Mouse (Mus musculus) thymus, adult 2 months (tissue): Measurements from ENCODE around the gene Efcab10. TPM values are rescaled to one million over a fixed set of nuclear protein-coding genes. Genes with fewer than 3 reads are reported as not detected.

Experiments
- DNase-seq: peaks from one replicate; pipeline ENCODE4 v3.0.0; 2021
- H3K27ac ChIP-seq: fragments of 200-500 bp; 2 replicates; pipeline ENCODE4 v1.5.1; 2012; ENCODE audit warnings: low read length, control low read depth; ENCODE audit not compliant: control insufficient read depth, insufficient read depth
- H3K27me3 ChIP-seq: fragments of 200-500 bp; 2 replicates; pipeline ENCODE4 v1.6.1; 2012; ENCODE audit warnings: mild to moderate bottlenecking, low read length, moderate library complexity, mixed read lengths; ENCODE audit not compliant: control insufficient read depth, insufficient read depth
- H3K36me3 ChIP-seq: fragments of 200-500 bp; 2 replicates; pipeline ENCODE4 v1.6.1; 2012; ENCODE audit warnings: mild to moderate bottlenecking, low read length, moderate library complexity; ENCODE audit not compliant: control insufficient read depth, insufficient read depth
- H3K4me1 ChIP-seq: fragments of 200-500 bp; replicated peaks from 2 replicates; pipeline ENCODE4 v1.6.1; 2012; ENCODE audit warnings: low read length; ENCODE audit not compliant: control insufficient read depth, insufficient read depth
- H3K4me3 ChIP-seq: fragments of 200-500 bp; 2 replicates; pipeline ENCODE4 v1.5.1; 2012; ENCODE audit warnings: mild to moderate bottlenecking, low read length, control low read depth, moderate library complexity; ENCODE audit not compliant: control insufficient read depth, insufficient read depth
- CTCF ChIP-seq: fragments of 200-500 bp; IDR thresholded peaks from 2 replicates; pipeline ENCODE4 v1.5.1; 2012; ENCODE audit warnings: mild to moderate bottlenecking, control low read depth, low read length, moderate library complexity, borderline replicate concordance; ENCODE audit not compliant: control insufficient read depth, poor library complexity, insufficient read depth; ENCODE audit errors: extremely low read depth
- POLR2A ChIP-seq: fragments of 200-500 bp; IDR thresholded peaks from 2 replicates; pipeline ENCODE4 v1.6.1; 2012; ENCODE audit warnings: mild to moderate bottlenecking, low read length, control low read depth, moderate library complexity; ENCODE audit not compliant: control insufficient read depth, poor library complexity, insufficient read depth; ENCODE audit errors: extremely low read depth
- WGBS: fragments of 180-500 bp; shearing (Covaris S2); methylation state at CpG from one replicate; pipeline ENCODE4 v1.1.7; 2018; 5-methylcytosine and 5-hydroxymethylcytosine counted together
- polyA plus RNA-seq: library from polyadenylated mRNA; depleted of rRNA; stranded (reverse); fragments of >200 nt; gene quantifications from 2 replicates; pipeline ENCODE4 v1.2.3, GENCODE M21; 2012; rRNA removed

Gene Efcab10
- not detected in 2 replicates for polyA plus RNA-seq

DNA sequence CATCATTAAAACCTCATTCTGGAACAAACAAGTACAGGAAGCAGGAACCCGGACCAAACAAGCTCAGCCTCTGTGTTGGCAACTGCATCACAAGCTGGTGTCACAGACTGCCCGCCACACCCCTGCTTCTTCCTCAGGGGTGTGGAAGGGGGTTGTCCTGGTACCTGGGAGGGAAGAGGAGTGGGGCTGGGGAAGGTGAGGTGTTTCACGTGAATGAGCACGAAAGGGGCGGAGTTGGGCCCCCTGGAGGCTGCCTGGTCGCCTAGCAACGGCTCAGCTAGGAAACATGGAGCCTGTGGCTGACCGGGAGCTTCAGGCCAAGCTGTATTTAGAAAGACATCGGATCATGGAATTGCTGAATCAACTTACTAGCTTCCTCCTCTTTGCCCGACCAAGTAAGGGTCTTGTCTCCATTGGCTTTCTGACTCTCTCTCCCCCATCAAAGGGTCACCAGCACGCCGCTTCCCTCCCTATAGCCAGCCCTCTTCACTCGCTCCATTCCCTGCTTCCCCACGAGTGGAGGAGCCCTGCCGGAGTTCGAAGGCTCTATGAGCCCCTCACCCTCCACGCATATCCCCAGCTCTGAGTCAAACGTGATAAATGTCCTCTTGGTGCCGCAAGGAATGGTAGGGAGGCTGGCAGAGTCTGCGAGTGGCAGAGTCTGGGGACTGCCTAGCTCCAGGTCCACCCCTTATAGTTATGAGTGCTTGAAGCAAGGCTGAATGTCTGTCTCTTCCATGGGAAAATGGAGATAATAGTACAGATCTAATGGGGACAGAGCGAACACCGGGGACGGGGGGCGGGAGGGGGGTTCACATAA is at the start of gene Efcab10:
TSS of gene Efcab10 (plus strand) at position 51 of the 820 bp plus-strand sequence.
- Histone ChIP-seq H3K4me3 (no peak within 1 kb of the TSS), H3K4me1 (0 out of 2 replicates have a peak, but pooled peaks cover 3% of the 10 kb centered on the region), H3K36me3 (no peaks in the 10 kb centered on the region), H3K27me3 (no peaks in the 10 kb centered on the region), H3K27ac (no peak within 1 kb of the TSS)
- WGBS = 47% methylated on average over 24 of the region's 24 CpGs
- TF ChIP-seq POLR2A = no peak
- no peak for DNase-seq

DNA sequence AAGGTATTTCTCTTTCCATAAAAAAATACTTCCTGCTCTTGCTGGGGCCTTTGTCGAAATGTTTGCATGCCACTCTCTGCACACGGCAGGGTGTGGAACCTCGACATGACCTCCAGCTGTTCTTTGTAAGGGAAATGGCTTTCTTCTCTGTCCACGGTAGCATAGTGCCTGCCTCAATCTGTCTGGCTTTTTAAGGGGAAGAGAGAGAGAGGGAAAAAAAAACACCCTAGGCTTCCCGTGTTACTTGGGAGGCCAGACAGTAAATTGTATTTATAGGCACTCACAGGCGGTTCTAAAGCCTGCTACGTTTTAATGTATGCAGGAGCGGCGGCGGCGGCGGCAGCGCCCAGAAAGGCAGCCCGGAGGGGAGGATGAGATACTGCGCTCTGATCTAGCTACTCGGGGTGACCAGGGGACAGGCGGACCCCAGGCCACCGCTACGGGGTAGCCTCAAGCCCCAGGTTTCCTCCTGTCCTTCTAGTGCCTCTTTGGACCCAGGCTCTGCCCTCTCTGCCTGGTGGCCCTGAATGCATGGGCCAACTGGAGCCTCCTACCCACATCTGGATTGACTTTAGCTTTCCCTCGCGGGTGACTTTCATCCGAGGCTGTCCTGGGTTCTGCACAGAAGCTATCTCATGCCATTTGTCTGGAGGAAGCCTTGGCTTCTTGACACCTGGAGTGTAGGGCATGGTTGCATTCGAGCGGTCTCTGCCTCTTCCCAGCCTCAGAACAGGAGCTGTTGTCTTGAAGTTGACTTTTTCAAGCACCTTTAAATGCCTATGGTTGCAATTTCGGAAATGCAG is 49.5 kb upstream of the Efcab10 start:
- no peaks in the 10 kb centered on the region for H3K27me3 ChIP-seq
- no peaks in the 10 kb centered on the region for H3K4me1 ChIP-seq
- H3K27ac ChIP-seq = no peak overlapping the region
- WGBS = 95% methylated on average over 25 of the region's 25 CpGs
- H3K36me3 ChIP-seq = peaks cover 81% of the 10 kb centered on the region
- TF ChIP-seq POLR2A (no peak), CTCF (no peak)
- DNase-seq = no peak
- no peak overlapping the region for H3K4me3 ChIP-seq

DNA sequence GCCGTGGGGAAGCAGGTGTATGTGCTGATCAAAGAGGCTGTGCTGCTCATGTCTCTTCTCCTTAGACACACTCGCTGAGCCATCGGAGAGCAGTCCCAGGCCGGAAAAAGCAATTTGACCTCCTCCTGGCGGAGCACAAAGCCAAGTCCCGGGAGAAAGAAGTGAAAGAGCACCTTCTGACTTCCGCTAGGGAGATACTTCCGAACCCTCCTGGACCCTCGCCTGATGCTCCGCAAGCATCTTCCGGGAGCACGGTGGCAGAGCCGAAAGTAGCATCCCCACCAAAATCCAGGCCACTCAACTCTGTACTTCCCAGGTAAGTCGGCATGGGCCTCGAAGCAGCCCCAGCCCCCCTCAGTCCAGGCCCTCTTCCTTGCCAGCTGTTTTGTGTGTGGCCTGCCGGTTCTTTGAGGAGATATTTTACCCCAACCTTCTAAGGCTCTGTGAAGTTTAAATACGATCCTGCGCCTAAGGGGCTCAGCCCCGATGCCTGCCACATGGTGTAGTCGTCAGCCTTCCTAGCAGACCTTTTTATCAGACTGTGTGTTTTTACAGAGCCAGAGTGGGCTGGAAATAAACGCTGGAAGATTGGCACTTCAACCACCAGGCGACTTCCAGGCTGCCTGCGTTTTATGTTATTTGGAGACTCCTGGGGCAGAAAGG is 48.8 kb upstream of the Efcab10 start:
- 95% methylated on average over 23 of the region's 23 CpGs for WGBS
- H3K27ac ChIP-seq = no peak overlapping the region
- TF ChIP-seq CTCF (no peak), POLR2A (no peak)

DNA sequence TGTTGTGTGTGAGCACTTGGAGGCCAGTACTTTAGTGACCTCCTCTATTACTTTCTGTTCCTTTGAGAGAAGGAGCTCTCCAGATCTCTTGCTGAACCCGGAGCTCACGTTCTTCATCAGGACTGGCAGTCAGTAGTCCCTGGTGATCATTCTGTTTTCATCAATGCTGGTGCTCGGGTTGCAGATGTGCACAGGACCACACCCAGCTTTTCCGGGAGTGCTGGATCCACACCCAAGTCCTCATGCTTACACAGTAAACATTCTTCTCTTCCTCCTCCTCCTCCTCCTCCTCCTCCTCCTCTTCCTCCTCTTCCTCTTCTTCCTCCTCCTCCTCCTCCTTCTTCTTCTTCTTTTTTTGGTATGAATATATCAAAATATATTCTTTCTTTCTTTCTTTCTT is 42.0 kb upstream of the Efcab10 start:
- H3K4me1 ChIP-seq = no peaks in the 10 kb centered on the region
- H3K36me3 ChIP-seq = peaks cover 72% of the 10 kb centered on the region
- no peak overlapping the region for H3K27ac ChIP-seq
- no peaks in the 10 kb centered on the region for H3K27me3 ChIP-seq
- no peak overlapping the region for H3K4me3 ChIP-seq
- TF ChIP-seq POLR2A (no peak), CTCF (no peak)
- no peak for DNase-seq
- WGBS = 96% methylated on average over 4 of the region's 4 CpGs

More for the DNA sequence above, 48.8 kb upstream of the Efcab10 start:
- no peaks in the 10 kb centered on the region for H3K4me1 ChIP-seq
- DNase-seq = no peak
- H3K27me3 ChIP-seq = no peaks in the 10 kb centered on the region
- H3K4me3 ChIP-seq = no peak overlapping the region
- peaks cover 86% of the 10 kb centered on the region for H3K36me3 ChIP-seq

DNA sequence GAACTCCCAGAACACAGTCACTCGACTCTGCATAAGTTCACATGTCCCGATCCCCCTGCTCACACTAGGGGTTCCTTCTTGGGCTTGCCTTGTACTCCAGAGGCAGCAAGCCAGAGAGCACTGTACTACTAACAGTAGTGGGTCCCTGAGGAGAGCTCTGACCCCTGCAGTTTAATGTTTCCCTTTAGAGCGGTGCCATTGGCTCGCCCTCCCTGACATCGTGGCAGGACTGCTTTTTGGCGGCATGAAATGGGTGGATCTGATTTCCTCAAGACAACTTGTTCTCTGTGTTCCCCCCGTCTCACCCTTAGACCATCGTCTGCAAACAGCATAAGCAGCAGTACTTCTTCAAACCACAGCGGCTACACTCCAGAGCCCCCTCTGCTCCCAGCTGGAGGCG is 36.3 kb upstream of the Efcab10 start:
- TF ChIP-seq CTCF (no peak), POLR2A (no peak)
- H3K36me3 ChIP-seq = peaks cover 72% of the 10 kb centered on the region
- no peak for DNase-seq
- 98% methylated on average over 10 of the region's 10 CpGs for WGBS
- H3K4me3 ChIP-seq = no peak overlapping the region
- no peaks in the 10 kb centered on the region for H3K4me1 ChIP-seq
- H3K27ac ChIP-seq = no peak overlapping the region
- no peaks in the 10 kb centered on the region for H3K27me3 ChIP-seq

DNA sequence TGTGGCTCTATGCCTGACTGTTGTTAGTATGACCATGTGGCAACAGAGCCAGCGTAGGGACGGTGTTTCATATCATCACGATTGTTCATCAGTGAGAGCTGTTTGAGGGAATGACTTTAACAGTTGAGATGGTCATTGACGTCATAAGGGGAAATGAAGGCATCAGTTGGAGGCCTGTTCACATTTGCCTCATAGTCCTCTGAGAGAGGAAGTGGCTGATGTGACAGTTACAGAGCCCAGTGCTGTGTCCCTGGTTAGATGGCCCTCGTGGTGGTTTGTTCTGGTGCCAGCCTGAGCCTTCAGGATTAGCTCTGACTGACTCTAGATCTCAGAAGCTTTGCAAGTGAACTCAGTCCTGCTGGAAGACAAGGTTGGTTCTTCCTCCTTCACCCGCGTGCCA is 35.4 kb upstream of the Efcab10 start:
- H3K27me3 ChIP-seq = no peaks in the 10 kb centered on the region
- no peak for DNase-seq
- no peak for TF ChIP-seq POLR2A
- TF ChIP-seq CTCF = no peak
- H3K4me1 ChIP-seq = no peaks in the 10 kb centered on the region
- no peak overlapping the region for H3K4me3 ChIP-seq
- H3K27ac ChIP-seq = no peak overlapping the region
- H3K36me3 ChIP-seq = peaks cover 72% of the 10 kb centered on the region
- WGBS = 82% methylated on average over 7 of the region's 7 CpGs
